Mouse (Mus musculus): ENCODE data around the gene Cycs. TPM values are rescaled to one million over a fixed set of nuclear protein-coding genes. Genes with fewer than 3 reads are reported as not detected.

Gene Cycs
- polyA plus RNA-seq, 1 experiment from 2014 or later = 66.0 TPM

GRCm38 (mm10) chr6:50539641-50540040 is 26.7 kb downstream of the Cycs start:
- ATAC-seq = no peak
- Histone ChIP-seq H3K4me2 (replicated peaks) (no peak overlapping the region), H3K27ac (no peak overlapping the region), H3K4me1 (replicated peaks) (no peaks in the 10 kb centered on the region), H3K9ac (replicated peaks) (no peak overlapping the region), H3K9me3 (no peaks in the 10 kb centered on the region), H3K27me3 (peaks cover 4% of the 10 kb centered on the region; the same call in 1 of the 2 replicates), H3K4me3 (replicated peaks) (no peak overlapping the region), H3K36me3 (no peaks in the 10 kb centered on the region)
- 86% methylated on average over 1 of the region's 1 CpGs for WGBS

GRCm38 (mm10) chr6:50536461-50536892 is 29.9 kb downstream of the Cycs start:
- no peaks in the 10 kb centered on the region for H3K9me3 ChIP-seq
- H3K4me3 ChIP-seq (replicated peaks) = no peak overlapping the region
- WGBS = 8% methylated on average over 7 of the region's 7 CpGs
- no peak overlapping the region for H3K9ac ChIP-seq (replicated peaks)
- H3K4me2 ChIP-seq (replicated peaks) = no peak overlapping the region
- H3K27me3 ChIP-seq = peaks cover 4% of the 10 kb centered on the region; the same call in 1 of the 2 replicates
- no peaks in the 10 kb centered on the region for H3K4me1 ChIP-seq (replicated peaks)
- peak; percentile 89 for ATAC-seq
- no peaks in the 10 kb centered on the region for H3K36me3 ChIP-seq
- H3K27ac ChIP-seq = no peak overlapping the region

GRCm38 (mm10) chr6:50535346-50535745 is 31.0 kb downstream of the Cycs start:
- Histone ChIP-seq H3K36me3 (no peaks in the 10 kb centered on the region), H3K4me3 (replicated peaks) (no peak overlapping the region), H3K27ac (no peak overlapping the region), H3K9ac (replicated peaks) (no peak overlapping the region), H3K4me2 (replicated peaks) (no peak overlapping the region), H3K4me1 (replicated peaks) (no peaks in the 10 kb centered on the region), H3K9me3 (no peaks in the 10 kb centered on the region), H3K27me3 (peaks cover 4% of the 10 kb centered on the region; the same call in 1 of the 2 replicates)
- WGBS = 87% methylated on average over 3 of the region's 3 CpGs
- no peak for ATAC-seq

GRCm38 (mm10) chr6:50531920-50532319 is 34.4 kb downstream of the Cycs start:
- no peak overlapping the region for H3K4me2 ChIP-seq (replicated peaks)
- 81% methylated on average over 8 of the region's 8 CpGs for WGBS
- H3K27me3 ChIP-seq = no peaks in the 10 kb centered on the region

GRCm38 (mm10) chr6:50531003-50531402 is 35.3 kb downstream of the Cycs start:
- no peak overlapping the region for H3K4me3 ChIP-seq (replicated peaks)
- H3K9ac ChIP-seq (replicated peaks) = no peak overlapping the region

More at GRCm38 (mm10) chr6:50531920-50532319, 34.4 kb downstream of the Cycs start:
- Histone ChIP-seq H3K4me1 (replicated peaks) (0 out of 2 replicates have a peak, but pooled peaks cover 2% of the 10 kb centered on the region), H3K4me3 (replicated peaks) (no peak overlapping the region), H3K27ac (no peak overlapping the region), H3K9me3 (no peaks in the 10 kb centered on the region), H3K9ac (replicated peaks) (no peak overlapping the region), H3K36me3 (no peaks in the 10 kb centered on the region)
- ATAC-seq = no peak

GRCm38 (mm10) chr6:50529194-50529593 is 37.1 kb downstream of the Cycs start:
- Histone ChIP-seq H3K9ac (replicated peaks) (no peak overlapping the region), H3K4me3 (replicated peaks) (no peak overlapping the region), H3K4me1 (replicated peaks) (peaks cover 8% of the 10 kb centered on the region; the same call in 1 of the 2 replicates), H3K4me2 (replicated peaks) (no peak overlapping the region), H3K36me3 (no peaks in the 10 kb centered on the region), H3K27me3 (no peaks in the 10 kb centered on the region), H3K9me3 (no peaks in the 10 kb centered on the region), H3K27ac (no peak overlapping the region)
- 95% methylated on average over 11 of the region's 11 CpGs for WGBS
- ATAC-seq = no peak

More at GRCm38 (mm10) chr6:50531003-50531402, 35.3 kb downstream of the Cycs start:
- Histone ChIP-seq H3K4me1 (replicated peaks) (peaks cover 8% of the 10 kb centered on the region; the same call in 1 of the 2 replicates), H3K27ac (no peak overlapping the region), H3K36me3 (no peaks in the 10 kb centered on the region), H3K4me2 (replicated peaks) (no peak overlapping the region), H3K27me3 (no peaks in the 10 kb centered on the region), H3K9me3 (no peaks in the 10 kb centered on the region)
- ATAC-seq = no peak
- whole genome bisulfite sequencing = 93% methylated on average over 3 of the region's 3 CpGs

- no peak overlapping the region for H3K4me3 ChIP-seq (replicated peaks)
- H3K4me1 ChIP-seq (replicated peaks) = peaks cover 8% of the 10 kb centered on the region; the same call in 1 of the 2 replicates
- H3K27me3 ChIP-seq = no peaks in the 10 kb centered on the region
- WGBS = 69% methylated on average over 9 of the region's 9 CpGs
- no peak overlapping the region for H3K9ac ChIP-seq (replicated peaks)
- no peak overlapping the region for H3K4me2 ChIP-seq (replicated peaks)
- H3K9me3 ChIP-seq = no peaks in the 10 kb centered on the region
- no peaks in the 10 kb centered on the region for H3K36me3 ChIP-seq
- H3K27ac ChIP-seq = no peak overlapping the region
- ATAC-seq = no peak
Observed at GRCm38 (mm10) chr6:50527416-50527815, 38.9 kb downstream of the Cycs start.

- no peak for ATAC-seq
- H3K27ac ChIP-seq = no peak overlapping the region
- H3K4me2 ChIP-seq (replicated peaks) = no peak overlapping the region
- H3K4me1 ChIP-seq (replicated peaks) = peaks cover 8% of the 10 kb centered on the region; the same call in 1 of the 2 replicates
- H3K9me3 ChIP-seq = no peaks in the 10 kb centered on the region
- no peak overlapping the region for H3K9ac ChIP-seq (replicated peaks)
- H3K4me3 ChIP-seq (replicated peaks) = no peak overlapping the region
- 22% methylated on average over 7 of the region's 7 CpGs for WGBS
- H3K36me3 ChIP-seq = no peaks in the 10 kb centered on the region
- H3K27me3 ChIP-seq = no peaks in the 10 kb centered on the region
Observed at GRCm38 (mm10) chr6:50526597-50527024, 39.7 kb downstream of the Cycs start.

- no peaks in the 10 kb centered on the region for H3K9me3 ChIP-seq
- no peaks in the 10 kb centered on the region for H3K36me3 ChIP-seq
- ATAC-seq = no peak
- WGBS = 67% methylated on average over 8 of the region's 8 CpGs
- H3K27me3 ChIP-seq = no peaks in the 10 kb centered on the region
- H3K9ac ChIP-seq (replicated peaks) = no peak overlapping the region
- no peak overlapping the region for H3K27ac ChIP-seq
- peaks cover 8% of the 10 kb centered on the region; the same call in 1 of the 2 replicates for H3K4me1 ChIP-seq (replicated peaks)
- H3K4me2 ChIP-seq (replicated peaks) = no peak overlapping the region
- H3K4me3 ChIP-seq (replicated peaks) = no peak overlapping the region
Observed at GRCm38 (mm10) chr6:50525846-50526245, 40.5 kb downstream of the Cycs start.

GRCm38 (mm10) chr6:50524261-50524896 is 42.0 kb downstream of the Cycs start:
- H3K4me1 ChIP-seq (replicated peaks) = peaks cover 8% of the 10 kb centered on the region; the same call in 1 of the 2 replicates
- no peak overlapping the region for H3K27ac ChIP-seq
- no peaks in the 10 kb centered on the region for H3K27me3 ChIP-seq
- H3K4me3 ChIP-seq (replicated peaks) = no peak overlapping the region
- no peaks in the 10 kb centered on the region for H3K36me3 ChIP-seq
- ATAC-seq = no peak
- no peak overlapping the region for H3K4me2 ChIP-seq (replicated peaks)
- H3K9ac ChIP-seq (replicated peaks) = no peak overlapping the region
- WGBS = 86% methylated on average over 10 of the region's 10 CpGs
- H3K9me3 ChIP-seq = no peaks in the 10 kb centered on the region

- ATAC-seq = no peak
- 95% methylated on average over 7 of the region's 7 CpGs for WGBS
Observed at GRCm38 (mm10) chr6:50522772-50523171, 43.6 kb downstream of the Cycs start.

GRCm38 (mm10) chr6:50521532-50522135 is 44.7 kb downstream of the Cycs start:
- Histone ChIP-seq H3K27ac (no peak overlapping the region), H3K4me2 (replicated peaks) (no peak overlapping the region), H3K4me3 (replicated peaks) (no peak overlapping the region), H3K27me3 (no peaks in the 10 kb centered on the region), H3K36me3 (no peaks in the 10 kb centered on the region), H3K4me1 (replicated peaks) (peaks cover 5% of the 10 kb centered on the region; the same call in 1 of the 2 replicates), H3K9me3 (no peaks in the 10 kb centered on the region), H3K9ac (replicated peaks) (no peak overlapping the region)
- no peak for ATAC-seq
- WGBS = 89% methylated on average over 7 of the region's 7 CpGs

More at GRCm38 (mm10) chr6:50522772-50523171, 43.6 kb downstream of the Cycs start:
- no peaks in the 10 kb centered on the region for H3K36me3 ChIP-seq
- H3K9me3 ChIP-seq = no peaks in the 10 kb centered on the region
- peaks cover 8% of the 10 kb centered on the region; the same call in 1 of the 2 replicates for H3K4me1 ChIP-seq (replicated peaks)
- no peaks in the 10 kb centered on the region for H3K27me3 ChIP-seq
- no peak overlapping the region for H3K4me3 ChIP-seq (replicated peaks)
- no peak overlapping the region for H3K4me2 ChIP-seq (replicated peaks)
- H3K9ac ChIP-seq (replicated peaks) = no peak overlapping the region
- no peak overlapping the region for H3K27ac ChIP-seq
